Mouse (Mus musculus): ENCODE data around the gene Spen. TPM values are rescaled to one million over a fixed set of nuclear protein-coding genes. Genes with fewer than 3 reads are reported as not detected.
A peak's percentile ranks its signal among the peaks of the same experiment; 100 is the strongest.
"Not testable (repeated sequence)": the region's sequence is repeated elsewhere in the genome, so short reads cannot be mapped to it uniquely, and the experiment has no call there.

Spen gene
- total RNA-seq, 4 experiments from 2014 or later: 57.2 to 66.6 (median 62.1) TPM

- DNase-seq (ENCODE audit: low spot score in 2 of 2): peak in 1 of 2 experiments; percentile 34
Measured at GRCm38 (mm10) chr4:141559898-141560263, 21.5 kb upstream of the Spen start.

- peak; percentile 61 to 68 for DNase-seq (ENCODE audit: low spot score in 2 of 2)
Measured at GRCm38 (mm10) chr4:141559131-141559897, 20.9 kb upstream of the Spen start.

- DNase-seq (ENCODE audit: low spot score in 2 of 2): no peak
Measured at GRCm38 (mm10) chr4:141558658-141559057, 20.3 kb upstream of the Spen start.

GRCm38 (mm10) chr4:141556163-141556562 lies 17.8 kb upstream of the Spen start:
- not testable (repeated sequence) for DNase-seq (ENCODE audit: low spot score in 2 of 2)

GRCm38 (mm10) chr4:141554255-141554865 lies 16.0 kb upstream of the Spen start:
- not testable (repeated sequence) for DNase-seq (ENCODE audit: low spot score in 2 of 2)

GRCm38 (mm10) chr4:141552484-141552883 lies 14.1 kb upstream of the Spen start:
- no peak for DNase-seq (ENCODE audit: low spot score in 2 of 2)

- no peak for DNase-seq (ENCODE audit: low spot score in 2 of 2)
Measured at GRCm38 (mm10) chr4:141547299-141547698, 8.9 kb upstream of the Spen start.

- DNase-seq (ENCODE audit: low spot score in 2 of 2): peak; percentile 77 to 83
Measured at GRCm38 (mm10) chr4:141546334-141547200, 8.2 kb upstream of the Spen start.

- peak; percentile 99 for DNase-seq (ENCODE audit: low spot score in 2 of 2)
Measured at GRCm38 (mm10) chr4:141545743-141546333, 7.4 kb upstream of the Spen start.

- DNase-seq (ENCODE audit: low spot score in 2 of 2): peak; percentile 42 to 62
Measured at GRCm38 (mm10) chr4:141545071-141545742, 6.8 kb upstream of the Spen start.

GRCm38 (mm10) chr4:141544536-141544935 lies 6.1 kb upstream of the Spen start:
- DNase-seq (ENCODE audit: low spot score in 2 of 2): no peak

- no peak for DNase-seq (ENCODE audit: low spot score in 2 of 2)
Measured at GRCm38 (mm10) chr4:141543593-141543992, 5.2 kb upstream of the Spen start.

- DNase-seq (ENCODE audit: low spot score in 2 of 2): no peak
Measured at GRCm38 (mm10) chr4:141541851-141542250, 3.5 kb upstream of the Spen start.

- DNase-seq (ENCODE audit: low spot score in 2 of 2): no peak
Measured at GRCm38 (mm10) chr4:141540844-141541243, 2.4 kb upstream of the Spen start.

- DNase-seq (ENCODE audit: low spot score in 2 of 2): no peak
Measured at GRCm38 (mm10) chr4:141539213-141539767, 893 bp upstream of the Spen start.

- DNase-seq (ENCODE audit: low spot score in 2 of 2): no peak
Measured at GRCm38 (mm10) chr4:141537706-141538407, 540 bp downstream of the Spen start.

- no peak for DNase-seq (ENCODE audit: low spot score in 2 of 2)
Measured at GRCm38 (mm10) chr4:141537226-141537610, 1.2 kb downstream of the Spen start.

- peak; percentile 56 to 68 for DNase-seq (ENCODE audit: low spot score in 2 of 2)
Measured at GRCm38 (mm10) chr4:141536291-141537225, 1.8 kb downstream of the Spen start.

Data from left cerebral cortex, adult 8-10 months (tissue).